Mouse (Mus musculus) layer of hippocampus, postnatal 25 days (tissue): ENCODE results near the gene Taar9. TPM values are rescaled to one million over a fixed set of nuclear protein-coding genes. Genes with fewer than 3 reads are reported as not detected.
A peak's percentile ranks its signal among the peaks of the same experiment; 100 is the strongest.
"Not testable (repeated sequence)": the region's sequence is repeated elsewhere in the genome, so short reads cannot be mapped to it uniquely, and the experiment has no call there.

Experiments used
- DNase-seq, 2 experiments: peaks; one replicate each; pipeline ENCODE4 v3.0.0; 2022; ENCODE audit warnings: mixed read lengths in 2 of 2, low spot score in 1 of 2; ENCODE audit errors: extremely low spot score in 1 of 2
- total RNA-seq, 2 experiments: library from RNA; stranded (reverse); gene quantifications; 2 replicates each; pipeline ENCODE4 v1.2.3; 2021

Taar9 gene
- total RNA-seq = not detected

- not testable (repeated sequence) for DNase-seq
These were observed at the start of gene Taar9 for GRCm38 (mm10) chr10:24109434-24109833. TSS of gene Taar9 (minus strand) at chr10:24109534.

- no peak for DNase-seq
These were observed 49.3 kb upstream of the Taar9 start for GRCm38 (mm10) chr10:24158470-24159254.

GRCm38 (mm10) chr10:24150086-24150485, 40.8 kb upstream of the Taar9 start:
- DNase-seq = no peak

- peak; percentile 80 to 84 for DNase-seq
These were observed 39.9 kb upstream of the Taar9 start, which contains the start of gene Stx7 for GRCm38 (mm10) chr10:24149135-24149781. TSS of gene Stx7 (plus strand) at chr10:24149302.

GRCm38 (mm10) chr10:24142735-24143134, 33.4 kb upstream of the Taar9 start:
- no peak for DNase-seq

- DNase-seq = no peak
These were observed 29.4 kb upstream of the Taar9 start for GRCm38 (mm10) chr10:24138623-24139261.

GRCm38 (mm10) chr10:24134071-24134645, 24.8 kb upstream of the Taar9 start:
- no peak for DNase-seq

GRCm38 (mm10) chr10:24133132-24133531, 23.8 kb upstream of the Taar9 start:
- DNase-seq = no peak

- no peak for DNase-seq
These were observed 22.9 kb upstream of the Taar9 start for GRCm38 (mm10) chr10:24132273-24132672.

- peak in 1 of 2 experiments; percentile 54 for DNase-seq
These were observed 22.3 kb upstream of the Taar9 start for GRCm38 (mm10) chr10:24131451-24132262.

- DNase-seq = peak in 1 of 2 experiments; percentile 44
These were observed 1.9 kb upstream of the Taar9 start for GRCm38 (mm10) chr10:24111116-24111778.

GRCm38 (mm10) chr10:24108236-24108635, 1.1 kb downstream of the Taar9 start:
- DNase-seq = no peak

GRCm38 (mm10) chr10:24107747-24108146, 1.6 kb downstream of the Taar9 start:
- no peak for DNase-seq

- not testable (repeated sequence) for DNase-seq
These were observed 6.0 kb downstream of the Taar9 start for GRCm38 (mm10) chr10:24103299-24103698.

GRCm38 (mm10) chr10:24101812-24102211, 7.5 kb downstream of the Taar9 start, which contains the start of gene Taar8c:
TSS of gene Taar8c (minus strand) at chr10:24101912.
- not testable (repeated sequence) for DNase-seq

GRCm38 (mm10) chr10:24097010-24097409, 12.3 kb downstream of the Taar9 start:
- DNase-seq = not testable (repeated sequence)

GRCm38 (mm10) chr10:24092194-24092593, 17.1 kb downstream of the Taar9 start, which contains the start of gene Taar8b:
TSS of gene Taar8b (minus strand) at chr10:24092294.
- DNase-seq = no peak

GRCm38 (mm10) chr10:24087168-24087567, 22.2 kb downstream of the Taar9 start:
- no peak for DNase-seq

GRCm38 (mm10) chr10:24086555-24086954, 22.8 kb downstream of the Taar9 start:
- no peak for DNase-seq
